Mouse (Mus musculus): ENCODE measurements around the gene Zfp827.

The Zfp827 gene

GRCm38 (mm10) chr8:79209641-79210358 lies 181.6 kb downstream of the Zfp827 start:
- peak in 1 of 2 experiments; percentile 46 for DNase-seq (ENCODE audit: low spot score in 2 of 2)

- no peak for DNase-seq (ENCODE audit: low spot score in 2 of 2)
Measured at GRCm38 (mm10) chr8:79211630-79212029, 183.4 kb downstream of the Zfp827 start.

- peak in 1 of 2 experiments; percentile 23 for DNase-seq (ENCODE audit: low spot score in 2 of 2)
Measured at GRCm38 (mm10) chr8:79222106-79222751, 194.0 kb downstream of the Zfp827 start.

GRCm38 (mm10) chr8:79222752-79223141 lies 194.5 kb downstream of the Zfp827 start:
- peak in 1 of 2 experiments; percentile 5 for DNase-seq (ENCODE audit: low spot score in 2 of 2)

- no peak for DNase-seq (ENCODE audit: low spot score in 2 of 2)
Measured at GRCm38 (mm10) chr8:79224363-79224762, 196.1 kb downstream of the Zfp827 start.

GRCm38 (mm10) chr8:79225586-79225985 lies 197.3 kb downstream of the Zfp827 start:
- DNase-seq (ENCODE audit: low spot score in 2 of 2), result no peak

GRCm38 (mm10) chr8:79226046-79226445 lies 197.8 kb downstream of the Zfp827 start:
- DNase-seq (ENCODE audit: low spot score in 2 of 2), result no peak

- DNase-seq (ENCODE audit: low spot score in 2 of 2), result no peak
Measured at GRCm38 (mm10) chr8:79227194-79227593, 199.0 kb downstream of the Zfp827 start.

GRCm38 (mm10) chr8:79227916-79228315 lies 199.7 kb downstream of the Zfp827 start:
- no peak for DNase-seq (ENCODE audit: low spot score in 2 of 2)

- DNase-seq (ENCODE audit: low spot score in 2 of 2), result no peak
Measured at GRCm38 (mm10) chr8:79229266-79229888, 201.1 kb downstream of the Zfp827 start.

GRCm38 (mm10) chr8:79239320-79239719 lies 211.1 kb downstream of the Zfp827 start:
- no peak for DNase-seq (ENCODE audit: low spot score in 2 of 2)

GRCm38 (mm10) chr8:79239996-79240395 lies 211.8 kb downstream of the Zfp827 start:
- no peak for DNase-seq (ENCODE audit: low spot score in 2 of 2)

All from cerebellum, postnatal 4 days (tissue).